23 mouse cellular contexts compared by ENCODE assay signal in the genomic region with DNA sequence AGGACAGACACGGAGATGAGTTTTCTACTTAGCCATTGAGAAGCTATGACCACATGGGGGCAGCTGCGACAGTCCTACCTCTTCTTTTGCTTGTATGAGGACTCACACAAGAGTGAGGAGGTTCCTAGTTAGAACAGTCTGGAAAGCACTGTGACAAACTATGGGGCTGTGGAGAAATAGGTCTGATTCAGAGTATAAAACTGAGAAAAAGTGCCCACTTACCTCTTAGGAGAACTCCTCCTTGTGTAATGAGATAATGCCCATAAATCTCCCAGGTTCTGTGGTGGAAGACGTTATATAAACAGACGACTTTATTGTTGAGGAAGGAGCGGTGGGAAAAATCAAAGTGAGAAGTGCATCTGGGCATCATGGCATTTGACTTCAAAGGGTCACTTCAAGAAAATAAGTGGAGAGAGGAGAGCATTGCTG.
A peak's percentile ranks its signal among the peaks of the same experiment; 100 is the strongest.
DNase-seq lines count a peak whose midpoint lies in the region; ATAC-seq and TF ChIP-seq lines count a peak whose summit lies in the region.
"Had no signal": no experiment of that assay in that cellular context is flagged by ENCODE, and none has a peak within 500 bp of the region (broad histone marks: within the 10 kb centered on the region; RNA-seq: fewer than 3 reads in every experiment).

No protein-coding gene starts in this region.

- H3K36me3 ChIP-seq in stomach, postnatal 0 days (ENCODE audit: control insufficient read depth, insufficient read depth, low read length): no peaks in the 10 kb centered on the region
- H3K36me3 ChIP-seq in forebrain, embryonic 10.5 days (replicated peaks): no peaks in the 10 kb centered on the region
- H3K36me3 ChIP-seq: embryonic facial prominence, embryonic 15.5 days; heart, embryonic 15.5 days; hindbrain, embryonic 10.5 days; limb, embryonic 13.5 days; liver, embryonic 13.5 days; stomach, embryonic 15.5 days had no signal

- peak; percentile 24 for DNase-seq in embryo, embryonic 10 days (ENCODE audit: low spot score)
- DNase-seq in embryo, embryonic 11 days: no peak
- DNase-seq in kidney, adult 9 months: peak; percentile 25
- DNase-seq in kidney, adult 18-20 months: no peak
- peak; percentile 12 for DNase-seq in urinary bladder, postnatal 14 days (ENCODE audit: low spot score)
- DNase-seq in urinary bladder, postnatal 10 days (ENCODE audit: low spot score): no peak
- DNase-seq in stomach, postnatal 0 days (ENCODE audit: low spot score): no peak
- no peak for DNase-seq in forebrain, embryonic 10.5 days (ENCODE audit: extremely low spot score, low spot score)
- DNase-seq: forebrain, postnatal 0 days; gastrocnemius, postnatal 25 days; heart, adult 2 months; liver, embryonic 13.5 days; midbrain, embryonic 14.5 days; right cerebral cortex, postnatal 25 days; thymus, adult 2 months had no signal

- no peaks in the 10 kb centered on the region for H3K27me3 ChIP-seq in stomach, postnatal 0 days (ENCODE audit: control insufficient read depth, insufficient read depth, low read length)
- H3K27me3 ChIP-seq in forebrain, embryonic 10.5 days (ENCODE audit: poor library complexity, severe bottlenecking): no peaks in the 10 kb centered on the region
- H3K27me3 ChIP-seq: embryonic facial prominence, embryonic 15.5 days; heart, embryonic 15.5 days; limb, embryonic 13.5 days; liver, embryonic 13.5 days; megakaryocyte, embryonic 14.5 days; stomach, embryonic 15.5 days had no signal

- H3K4me1 ChIP-seq in stomach, postnatal 0 days (replicated peaks; ENCODE audit: control insufficient read depth, insufficient read depth): no peaks in the 10 kb centered on the region
- H3K4me1 ChIP-seq in forebrain, embryonic 10.5 days: no peaks in the 10 kb centered on the region
- H3K4me1 ChIP-seq: embryonic facial prominence, embryonic 15.5 days; heart, embryonic 15.5 days; hindbrain, embryonic 10.5 days; liver, embryonic 13.5 days; megakaryocyte, embryonic 14.5 days; stomach, embryonic 15.5 days had no signal

- TF ChIP-seq EP300 in stomach, postnatal 0 days (optimal IDR thresholded peaks at IDR 0.05): no peak

- 34% methylated on average over 5 of the region's 5 CpGs for whole genome bisulfite sequencing in stomach, postnatal 0 days
- 77% methylated on average over 5 of the region's 5 CpGs for WGBS in forebrain, embryonic 10.5 days

- no peak overlapping the region for H3K9ac ChIP-seq in stomach, postnatal 0 days (ENCODE audit: low read length)
- H3K9ac ChIP-seq: embryonic facial prominence, embryonic 15.5 days; forebrain, postnatal 0 days; heart, embryonic 15.5 days; limb, embryonic 13.5 days; liver, embryonic 13.5 days; stomach, embryonic 15.5 days had no signal

- ATAC-seq in stomach, postnatal 0 days (ENCODE audit: low FRiP score, low TSS enrichment): no peak
- ATAC-seq: CD4-positive, CD25-positive, alpha-beta regulatory T cell, adult 4 months; forebrain, postnatal 0 days; hindbrain, postnatal 0 days had no signal

- TF ChIP-seq CTCF in stomach, postnatal 0 days (IDR thresholded peaks at IDR 0.05; ENCODE audit: low read depth): peak; percentile 45; the same call in 1 of the 2 replicates

- no peak overlapping the region for H3K4me2 ChIP-seq in stomach, postnatal 0 days (replicated peaks; ENCODE audit: low read depth)
- H3K4me2 ChIP-seq: embryonic facial prominence, embryonic 15.5 days; heart, embryonic 15.5 days; limb, embryonic 13.5 days; liver, embryonic 13.5 days; stomach, embryonic 15.5 days had no signal

- H3K4me3 ChIP-seq in stomach, postnatal 0 days (ENCODE audit: low read depth, low read length): no peak overlapping the region
- H3K4me3 ChIP-seq in forebrain, embryonic 10.5 days: no peak overlapping the region
- H3K4me3 ChIP-seq: embryonic facial prominence, embryonic 15.5 days; heart, adult 2 months; heart, embryonic 15.5 days; hindbrain, embryonic 10.5 days; limb, embryonic 13.5 days; liver, embryonic 13.5 days; megakaryocyte, embryonic 14.5 days; stomach, embryonic 15.5 days had no signal

- H3K9me3 ChIP-seq in stomach, postnatal 0 days (ENCODE audit: control insufficient read depth, low read length): no peaks in the 10 kb centered on the region
- no peaks in the 10 kb centered on the region for H3K9me3 ChIP-seq in forebrain, embryonic 10.5 days
- H3K9me3 ChIP-seq: embryonic facial prominence, embryonic 15.5 days; heart, embryonic 15.5 days; hindbrain, embryonic 10.5 days; limb, embryonic 13.5 days; liver, embryonic 13.5 days; stomach, embryonic 15.5 days had no signal

- H3K27ac ChIP-seq in stomach, postnatal 0 days (replicated peaks): no peak overlapping the region
- no peak overlapping the region for H3K27ac ChIP-seq in forebrain, embryonic 10.5 days
- H3K27ac ChIP-seq: embryonic facial prominence, embryonic 15.5 days; heart, adult 2 months; heart, embryonic 15.5 days; hindbrain, embryonic 10.5 days; hindbrain, postnatal 0 days; limb, embryonic 13.5 days; liver, embryonic 13.5 days; stomach, embryonic 15.5 days had no signal

Comparison
In these comparisons a context has a peak if more than half of its experiments do, and no peak if none do; other contexts are left out.
1. DNase-seq: peak in embryo, embryonic 10 days (single experiment), kidney, adult 9 months (single experiment) and urinary bladder, postnatal 14 days (single experiment); none in embryo, embryonic 11 days (single experiment), kidney, adult 18-20 months (single experiment), urinary bladder, postnatal 10 days (single experiment), stomach, postnatal 0 days (single experiment) and forebrain, embryonic 10.5 days (single experiment).